Comparison of ENCODE assay signal across 14 mouse cellular contexts in the genomic region with DNA sequence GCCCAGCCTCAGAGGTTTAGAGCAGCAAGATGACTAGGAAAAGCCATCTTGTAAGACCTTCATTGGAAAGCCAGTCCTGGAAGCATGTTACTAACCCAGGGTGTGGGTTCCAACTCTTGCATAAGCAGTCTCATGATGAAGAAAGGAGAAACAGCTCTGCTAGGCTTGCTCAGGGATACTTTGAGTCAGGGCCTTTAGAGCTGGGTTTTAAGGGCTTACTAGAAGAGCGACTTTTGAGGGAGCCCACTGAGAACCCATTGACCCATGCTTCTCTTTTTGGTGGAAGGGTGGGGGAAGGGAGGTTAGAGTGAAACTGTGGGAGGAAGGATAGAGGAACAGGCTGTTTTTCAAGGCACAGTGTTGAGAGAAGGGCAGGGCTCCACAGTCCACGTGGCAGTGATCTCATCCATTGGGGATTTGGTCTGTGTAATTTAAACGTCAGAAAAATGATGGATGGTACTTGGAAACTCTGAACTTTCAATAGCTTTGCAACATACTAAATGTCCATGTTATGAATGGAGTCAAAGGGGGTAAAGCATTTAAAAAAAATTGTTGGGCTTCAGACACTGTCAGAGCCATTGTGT. TPM values are rescaled to one million over a fixed set of nuclear protein-coding genes. Genes with fewer than 3 reads are reported as not detected.
DNase-seq lines count a peak whose midpoint lies in the region; ATAC-seq and TF ChIP-seq lines count a peak whose summit lies in the region.
"Had no signal": no experiment of that assay in that cellular context is flagged by ENCODE, and none has a peak within 500 bp of the region (broad histone marks: within the 10 kb centered on the region; RNA-seq: fewer than 3 reads in every experiment).

No protein-coding gene starts in this region.

- no peaks in the 10 kb centered on the region for H3K9me3 ChIP-seq in intestine, embryonic 15.5 days
- H3K9me3 ChIP-seq in intestine, embryonic 16.5 days (ENCODE audit: control insufficient read depth, low read length) = no peaks in the 10 kb centered on the region
- no peaks in the 10 kb centered on the region for H3K9me3 ChIP-seq in limb, embryonic 14.5 days (ENCODE audit: control insufficient read depth, low read length)
- no peaks in the 10 kb centered on the region for H3K9me3 ChIP-seq in forebrain, embryonic 10.5 days
- H3K9me3 ChIP-seq: forebrain, embryonic 15.5 days had no signal

- no peaks in the 10 kb centered on the region for H3K4me1 ChIP-seq in intestine, embryonic 15.5 days (replicated peaks)
- H3K4me1 ChIP-seq in intestine, embryonic 16.5 days (ENCODE audit: control insufficient read depth, insufficient read depth, low read length) = no peaks in the 10 kb centered on the region
- H3K4me1 ChIP-seq in limb, embryonic 14.5 days (ENCODE audit: control insufficient read depth, insufficient read depth, low read length) = no peaks in the 10 kb centered on the region
- H3K4me1 ChIP-seq in forebrain, embryonic 10.5 days = no peaks in the 10 kb centered on the region
- H3K4me1 ChIP-seq: forebrain, embryonic 15.5 days had no signal

- peak; percentile 62 for ATAC-seq in intestine, embryonic 15.5 days
- ATAC-seq in intestine, embryonic 16.5 days = no peak; the same call in 1 of the 2 replicates
- no peak for ATAC-seq in limb, embryonic 14.5 days (ENCODE audit: low FRiP score, low read depth)
- ATAC-seq: forebrain, embryonic 15.5 days had no signal

- H3K36me3 ChIP-seq in intestine, embryonic 15.5 days = no peaks in the 10 kb centered on the region
- H3K36me3 ChIP-seq in intestine, embryonic 16.5 days (ENCODE audit: control insufficient read depth, insufficient read depth, low read length) = no peaks in the 10 kb centered on the region
- no peaks in the 10 kb centered on the region for H3K36me3 ChIP-seq in limb, embryonic 14.5 days (ENCODE audit: control insufficient read depth, insufficient read depth, low read length)
- H3K36me3 ChIP-seq in forebrain, embryonic 10.5 days (replicated peaks) = no peaks in the 10 kb centered on the region
- H3K36me3 ChIP-seq: forebrain, embryonic 15.5 days had no signal

- H3K27ac ChIP-seq in intestine, embryonic 15.5 days = no peak overlapping the region
- no peak overlapping the region for H3K27ac ChIP-seq in intestine, embryonic 16.5 days (ENCODE audit: low read length)
- H3K27ac ChIP-seq in limb, embryonic 14.5 days (replicated peaks; ENCODE audit: low read depth, low read length) = no peak overlapping the region
- H3K27ac ChIP-seq in forebrain, embryonic 10.5 days = no peak overlapping the region
- H3K27ac ChIP-seq: forebrain, embryonic 15.5 days had no signal

- H3K27me3 ChIP-seq in intestine, embryonic 15.5 days (replicated peaks) = no peaks in the 10 kb centered on the region
- H3K27me3 ChIP-seq in intestine, embryonic 16.5 days (replicated peaks; ENCODE audit: control insufficient read depth, insufficient read depth, low read length) = no peaks in the 10 kb centered on the region
- no peaks in the 10 kb centered on the region for H3K27me3 ChIP-seq in limb, embryonic 14.5 days (ENCODE audit: control insufficient read depth, insufficient read depth, low read length)
- H3K27me3 ChIP-seq in forebrain, embryonic 10.5 days (ENCODE audit: poor library complexity, severe bottlenecking) = no peaks in the 10 kb centered on the region
- H3K27me3 ChIP-seq: forebrain, embryonic 15.5 days had no signal

- H3K4me3 ChIP-seq in intestine, embryonic 15.5 days (replicated peaks) = no peak overlapping the region
- no peak overlapping the region for H3K4me3 ChIP-seq in intestine, embryonic 16.5 days (ENCODE audit: low read length)
- no peak overlapping the region for H3K4me3 ChIP-seq in limb, embryonic 14.5 days (replicated peaks; ENCODE audit: low read length)
- H3K4me3 ChIP-seq in forebrain, embryonic 10.5 days = no peak overlapping the region
- H3K4me3 ChIP-seq: forebrain, embryonic 15.5 days had no signal

- TF ChIP-seq POLR2A in limb, embryonic 14.5 days (IDR thresholded peaks at IDR 0.05; ENCODE audit: borderline replicate concordance, extremely low read depth, insufficient read depth, insufficient read length) = no peak

- DNase-seq in adrenal gland, adult 2 months = peak; percentile 18
- no peak for DNase-seq in adrenal gland, adult 18-20 months (ENCODE audit: low spot score in 2 of 2)
- DNase-seq in adipocyte (ENCODE audit: low spot score) = peak; percentile 91
- peak; percentile 34 for DNase-seq in limb, embryonic 14.5 days (ENCODE audit: low spot score)
- DNase-seq in forebrain, embryonic 10.5 days (ENCODE audit: extremely low spot score, low spot score) = no peak
- no peak for DNase-seq in c-Kit-positive CD71-positive TER-119-positive erythroid progenitor cells, embryonic 14.5 days (ENCODE audit: low spot score)
- DNase-seq: adrenal gland, postnatal 14 days; cerebellum, adult 18-20 months; kidney, adult 2 months; liver had no signal

- WGBS in intestine, embryonic 15.5 days = 19% methylated on average over 3 of the region's 3 CpGs
- WGBS in intestine, embryonic 16.5 days = 23% methylated on average over 3 of the region's 3 CpGs
- WGBS in limb, embryonic 14.5 days = 34% methylated on average over 3 of the region's 3 CpGs
- 59% methylated on average over 3 of the region's 3 CpGs for WGBS in forebrain, embryonic 10.5 days

- no peak overlapping the region for H3K4me2 ChIP-seq in intestine, embryonic 15.5 days (replicated peaks)
- H3K4me2 ChIP-seq in intestine, embryonic 16.5 days (ENCODE audit: low read depth, low read length) = no peak overlapping the region
- H3K4me2 ChIP-seq in limb, embryonic 14.5 days (replicated peaks; ENCODE audit: low read depth, low read length, severe bottlenecking) = no peak overlapping the region
- H3K4me2 ChIP-seq: forebrain, embryonic 15.5 days had no signal

- no peak overlapping the region for H3K9ac ChIP-seq in intestine, embryonic 15.5 days
- no peak overlapping the region for H3K9ac ChIP-seq in intestine, embryonic 16.5 days (ENCODE audit: low read depth, low read length)
- no peak overlapping the region for H3K9ac ChIP-seq in limb, embryonic 14.5 days (ENCODE audit: low read depth, low read length, severe bottlenecking)
- H3K9ac ChIP-seq: forebrain, embryonic 15.5 days had no signal

RNA-seq across cellular contexts. Expression of a gene that starts 22.7 kb away (rescaled TPM):
- total RNA-seq in adrenal gland, adult 2 months (2021) = 1 to 10 TPM in 1 of 2 experiments, under 1 TPM in 1; 0.83 to 1.3 TPM
- polyA plus RNA-seq in adrenal gland, adult 2 months (2012; rRNA removed) = 0.06 and 0.67 TPM in 2 replicates
- 1 to 10 TPM in 1 of 2 experiments, under 1 TPM in 1; 0.89 to 2.6 TPM for total RNA-seq in adrenal gland, adult 18-20 months (2021)
- 3.4 and 4.4 TPM in 2 replicates for polyA plus RNA-seq in intestine, embryonic 15.5 days (2015; fragmentation: Nextera tagmentation; extraction: Ambion mirVana)
- polyA plus RNA-seq in intestine, embryonic 16.5 days (2015; fragmentation: Nextera tagmentation; extraction: Ambion mirVana) = 2.6 and 3.1 TPM in 2 replicates
- 3.0 and 3.7 TPM in 2 replicates for polyA plus RNA-seq in limb, embryonic 14.5 days (2012; rRNA removed)
- polyA plus RNA-seq in limb, embryonic 14.5 days (2014; fragmentation: Nextera tagmentation; extraction: Ambion mirVana) = 5.5 and 5.6 TPM in 2 replicates
- polyA plus RNA-seq in forebrain, embryonic 10.5 days (2016; fragmentation: Nextera tagmentation; extraction: Ambion mirVana) = 1.1 and 1.4 TPM in 2 replicates
- total RNA-seq: MEL had no signal

Comparison
In these comparisons a context has a peak if more than half of its experiments do, and no peak if none do; other contexts are left out.
1. DNase-seq: peak in adrenal gland, adult 2 months (single experiment), adipocyte (single experiment) and limb, embryonic 14.5 days (single experiment); none in adrenal gland, adult 18-20 months (0 of 2), forebrain, embryonic 10.5 days (single experiment) and c-Kit-positive CD71-positive TER-119-positive erythroid progenitor cells, embryonic 14.5 days (single experiment).